Mouse (Mus musculus): ENCODE measurements at regions not wholly inside any gene's neighbourhood (a gene's known extent, or its start where the extent isn't known, plus 50 kb on each side); places are given as distances from the start of the nearest gene placed in this dataset.

GRCm38 (mm10) chr16:73259283-73259682 is 951.2 kb downstream of the Robo1 start:
- no peak for TF ChIP-seq GATA1 (IDR thresholded peaks at IDR 0.05; ENCODE audit: borderline replicate concordance, low read length)
- TF ChIP-seq CTCF (IDR thresholded peaks at IDR 0.05; ENCODE audit: low read depth, low read length), result no peak

All from G1E (cell line).